Mouse (Mus musculus) ES-E14 (cell line): Measurements from ENCODE around the gene Ssna1.

ENCODE experiments used
- CHD2 ChIP-seq: IDR thresholded peaks from 2 replicates; pipeline ENCODE4 v1.6.1; 2014; ENCODE audit warnings: mild to moderate bottlenecking, low read depth, low read length, inconsistent platforms
- HCFC1 ChIP-seq: IDR thresholded peaks from 2 replicates; pipeline ENCODE4 v1.6.1; 2012; ENCODE audit warnings: low read length, inconsistent platforms, borderline replicate concordance; ENCODE audit not compliant: insufficient read depth
- MAFK ChIP-seq: IDR thresholded peaks from 2 replicates; pipeline ENCODE4 v1.6.1; 2014; ENCODE audit warnings: mild to moderate bottlenecking, low read depth, low read length, inconsistent platforms; ENCODE audit not compliant: insufficient read depth
- ZC3H11A ChIP-seq: IDR thresholded peaks from 2 replicates; pipeline ENCODE4 v1.6.1; 2012; ENCODE audit warnings: low read depth, mild to moderate bottlenecking, inconsistent platforms, low read length, borderline replicate concordance
- ZNF384 ChIP-seq: IDR thresholded peaks from 2 replicates; pipeline ENCODE4 v1.6.1; 2012; ENCODE audit warnings: low read depth, low read length, inconsistent platforms

GRCm38 (mm10) chr2:25238106-25238505 is 34.1 kb downstream of the Ssna1 start:
- TF ChIP-seq HCFC1 (no peak), ZNF384 (no peak), MAFK (no peak), ZC3H11A (no peak), CHD2 (no peak)
